In genomic region chr11:98944897-98945604, GRCm38 (mm10) we compare ENCODE assay signal across 8 mouse cellular contexts. TPM values are rescaled to one million over a fixed set of nuclear protein-coding genes. Genes with fewer than 3 reads are reported as not detected.
DNase-seq lines count a peak whose midpoint lies in the region; ATAC-seq lines count a peak whose summit lies in the region.

No protein-coding gene starts in this region.

- H3K4me1 ChIP-seq in heart, embryonic 11.5 days (ENCODE audit: control insufficient read depth, insufficient read depth, low read length): peaks cover 89% of the 10 kb centered on the region
- H3K4me1 ChIP-seq in heart, embryonic 12.5 days (replicated peaks): peaks cover 96% of the 10 kb centered on the region

- H3K36me3 ChIP-seq in heart, embryonic 11.5 days (ENCODE audit: control insufficient read depth, insufficient read depth, low read length): no peaks in the 10 kb centered on the region
- peaks cover 10% of the 10 kb centered on the region for H3K36me3 ChIP-seq in heart, embryonic 12.5 days

- H3K9me3 ChIP-seq in heart, embryonic 11.5 days (replicated peaks; ENCODE audit: control insufficient read depth, low read length): no peaks in the 10 kb centered on the region
- no peaks in the 10 kb centered on the region for H3K9me3 ChIP-seq in heart, embryonic 12.5 days (replicated peaks)

- H3K4me3 ChIP-seq in heart, embryonic 11.5 days (ENCODE audit: low read depth, low read length): no peak overlapping the region
- H3K4me3 ChIP-seq in heart, embryonic 12.5 days: no peak overlapping the region

- no peak for DNase-seq in heart, postnatal 36 days
- peak; percentile 58 for DNase-seq in lung, postnatal 10 days
- DNase-seq in urinary bladder, adult 2 months (ENCODE audit: low spot score): no peak
- DNase-seq in frontal cortex, postnatal 25 days (ENCODE audit: low spot score in 2 of 2): no peak
- no peak for DNase-seq in gastrocnemius, postnatal 25 days

- intact Hi-C loops in heart, postnatal 36 days (cut with DNase I): no loop called here

- H3K4me2 ChIP-seq in heart, embryonic 11.5 days: peak overlapping the region; percentile 0; the same call in 1 of the 2 replicates
- H3K4me2 ChIP-seq in heart, embryonic 12.5 days: peak overlapping the region; percentile 87

- no peak for ATAC-seq in heart, embryonic 11.5 days (replicated peaks; ENCODE audit: insufficient number of reproducible peaks, low FRiP score, low TSS enrichment)
- ATAC-seq in CD4-positive, CD25-positive, alpha-beta regulatory T cell, adult 4 months: peak; percentile 28
- no peak for ATAC-seq in heart, embryonic 12.5 days (ENCODE audit: insufficient number of reproducible peaks, low FRiP score)

- peak overlapping the region; percentile 17 for H3K27ac ChIP-seq in heart, embryonic 11.5 days (ENCODE audit: low read depth, low read length)
- peak overlapping the region; percentile 100 for H3K27ac ChIP-seq in heart, embryonic 12.5 days (ENCODE audit: poor library complexity, severe bottlenecking)

- 34% methylated on average over 11 of the region's 11 CpGs for WGBS in heart, embryonic 11.5 days (ENCODE audit: insufficient replicate concordance)
- WGBS in heart, embryonic 12.5 days: 38% methylated on average over 11 of the region's 11 CpGs

- H3K27me3 ChIP-seq in heart, embryonic 11.5 days (ENCODE audit: control insufficient read depth, insufficient read depth, low read length): no peaks in the 10 kb centered on the region
- no peaks in the 10 kb centered on the region for H3K27me3 ChIP-seq in heart, embryonic 12.5 days (replicated peaks)

- H3K9ac ChIP-seq in heart, embryonic 11.5 days (ENCODE audit: low read depth, low read length): peak overlapping the region; percentile 2; the same call in 1 of the 2 replicates
- H3K9ac ChIP-seq in heart, embryonic 12.5 days: peak overlapping the region; percentile 92

RNA-seq across cellular contexts. Expression of gene Rara, which starts 17.4 kb away (rescaled TPM):
- polyA plus RNA-seq in heart, embryonic 11.5 days (2014; fragmentation: Nextera tagmentation; extraction: Ambion mirVana): 34.9 and 36.6 TPM in 2 replicates
- 10 to 100 TPM; 10.5 to 13.6 TPM for total RNA-seq in heart, postnatal 36 days (2021)
- 1 to 10 TPM; 8.6 to 8.9 TPM for polyA plus RNA-seq in CD4-positive, CD25-positive, alpha-beta regulatory T cell, adult 4 months (2017; shearing (Covaris generic))
- 33.8 and 35.1 TPM in 2 replicates for polyA plus RNA-seq in heart, embryonic 12.5 days (2016; fragmentation: Nextera tagmentation; extraction: Ambion mirVana)
- 8.5 and 13.7 TPM in 2 replicates for polyA plus RNA-seq in urinary bladder, adult 2 months (2012; rRNA removed)
- 10 to 100 TPM in 1 of 2 experiments, 1 to 10 TPM in 1; 9.4 to 12.8 TPM for total RNA-seq in gastrocnemius, postnatal 25 days (2021)

RNA-seq across cellular contexts. Expression of gene Cdc6, which starts 37.5 kb away (rescaled TPM):
- polyA plus RNA-seq in heart, embryonic 11.5 days (2014; fragmentation: Nextera tagmentation; extraction: Ambion mirVana): 33.6 and 34.0 TPM in 2 replicates
- under 1 TPM; 0.14 to 0.49 TPM for total RNA-seq in heart, postnatal 36 days (2021)
- 1 to 10 TPM; 4.1 to 8.5 TPM for polyA plus RNA-seq in CD4-positive, CD25-positive, alpha-beta regulatory T cell, adult 4 months (2017; shearing (Covaris generic))
- 27.0 and 27.7 TPM in 2 replicates for polyA plus RNA-seq in heart, embryonic 12.5 days (2016; fragmentation: Nextera tagmentation; extraction: Ambion mirVana)
- polyA plus RNA-seq in urinary bladder, adult 2 months (2012; rRNA removed): 2.7 and 3.8 TPM in 2 replicates
- under 1 TPM; 0.13 to 0.56 TPM for total RNA-seq in gastrocnemius, postnatal 25 days (2021)

RNA-seq across cellular contexts. Expression of gene Gjd3, which starts 37.8 kb away (rescaled TPM):
- 1.3 and 1.5 TPM in 2 replicates for polyA plus RNA-seq in heart, embryonic 11.5 days (2014; fragmentation: Nextera tagmentation; extraction: Ambion mirVana)
- under 1 TPM; 0.33 to 0.36 TPM for total RNA-seq in heart, postnatal 36 days (2021)
- not detected for polyA plus RNA-seq in CD4-positive, CD25-positive, alpha-beta regulatory T cell, adult 4 months (2017; shearing (Covaris generic))
- 3.5 and 3.9 TPM in 2 replicates for polyA plus RNA-seq in heart, embryonic 12.5 days (2016; fragmentation: Nextera tagmentation; extraction: Ambion mirVana)
- polyA plus RNA-seq in urinary bladder, adult 2 months (2012; rRNA removed): 0.55 and 0.87 TPM in 2 replicates
- total RNA-seq in gastrocnemius, postnatal 25 days (2021): not detected
